Mouse (Mus musculus) lung, postnatal 0 days (tissue): ENCODE results near the gene Gm5725. TPM values are rescaled to one million over a fixed set of nuclear protein-coding genes. Genes with fewer than 3 reads are reported as not detected.
"Not testable (repeated sequence)": the region's sequence is repeated elsewhere in the genome, so short reads cannot be mapped to it uniquely, and the experiment has no call there.

Experiments
- ATAC-seq: fragments of 200-750 bp; cut with Nextera tagmentation; 2 replicates; pipeline ENCODE4 v1.8.0; 2017; ENCODE audit warnings: moderate library complexity
- DNase-seq: peaks from one replicate; pipeline ENCODE4 v3.0.0-alpha.2; 2016; ENCODE audit warnings: low spot score
- H3K27ac ChIP-seq: fragments of 300-500 bp; sonication (generic); 2 replicates; pipeline ENCODE4 v1.5.1; 2014; ENCODE audit warnings: antibody characterized with exemption, mild to moderate bottlenecking, low read length, mixed read lengths
- H3K27me3 ChIP-seq: fragments of 300-500 bp; sonication (generic); replicated peaks from 2 replicates; pipeline ENCODE4 v1.6.1; 2014; ENCODE audit warnings: low read length, mixed read lengths; ENCODE audit not compliant: insufficient read depth
- H3K36me3 ChIP-seq: fragments of 300-500 bp; sonication (generic); 2 replicates; pipeline ENCODE4 v1.6.1; 2014; ENCODE audit warnings: low read length, mixed read lengths; ENCODE audit not compliant: insufficient read depth
- H3K4me1 ChIP-seq: fragments of 300-500 bp; sonication (generic); 2 replicates; pipeline ENCODE4 v1.6.1; 2014; ENCODE audit warnings: antibody characterized with exemption, low read depth, low read length, mixed read lengths; ENCODE audit not compliant: insufficient read depth
- H3K4me2 ChIP-seq: fragments of 300-500 bp; sonication (generic); replicated peaks from 2 replicates; pipeline ENCODE4 v1.6.1; 2014; ENCODE audit warnings: low read depth, mild to moderate bottlenecking, low read length, moderate library complexity, mixed read lengths
- H3K4me3 ChIP-seq: fragments of 300-500 bp; sonication (generic); 2 replicates; pipeline ENCODE4 v1.5.1; 2014; ENCODE audit warnings: low read depth, low read length
- H3K9ac ChIP-seq: fragments of 300-500 bp; sonication (generic); replicated peaks from 2 replicates; pipeline ENCODE4 v1.6.1; 2014; ENCODE audit warnings: low read depth, mild to moderate bottlenecking
- H3K9me3 ChIP-seq: fragments of 300-500 bp; sonication (generic); 2 replicates; pipeline ENCODE4 v1.6.1; 2016; ENCODE audit warnings: low read length, mixed read lengths
- WGBS: fragments of 180-500 bp; shearing (Covaris S2); extraction: QIAGEN DNeasy Blood & Tissue Kit; methylation state at CpG from one replicate; pipeline ENCODE4 v1.1.7; 2014; 5-methylcytosine and 5-hydroxymethylcytosine counted together
- polyA plus RNA-seq: library from polyadenylated mRNA; unstranded; fragments of >200 nt; fragmentation: Nextera tagmentation; extraction: Ambion mirVana; gene quantifications from 2 replicates; pipeline ENCODE4 v1.2.1, GENCODE M21; 2015

Gm5725 gene
- not detected in 2 replicates for polyA plus RNA-seq

DNA sequence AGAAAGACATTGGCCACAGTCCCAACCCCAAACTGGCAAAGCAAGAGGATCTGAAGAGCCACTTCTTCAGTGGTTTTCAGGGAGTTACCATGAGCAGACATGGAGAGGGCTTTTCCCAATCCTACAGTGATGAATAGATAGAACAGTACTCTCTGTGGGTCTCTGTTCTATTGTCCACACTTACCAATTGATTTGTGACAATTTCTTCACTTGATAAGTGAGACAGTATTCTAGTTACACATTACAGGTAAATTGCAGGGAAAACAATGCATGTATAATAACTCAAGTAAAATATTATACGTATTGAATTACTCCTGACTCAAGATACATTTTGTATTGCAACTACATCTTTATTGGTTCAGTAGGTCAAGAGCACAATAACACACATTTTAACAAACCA is at the start of gene Gm5725:
Gene Gm5725 (minus strand): TSS at position 101 of the 400 bp plus-strand sequence.
- H3K36me3 ChIP-seq, H3K4me1 ChIP-seq, DNase-seq, H3K4me2 ChIP-seq, H3K27ac ChIP-seq, H3K27me3 ChIP-seq, H3K4me3 ChIP-seq, H3K9me3 ChIP-seq, ATAC-seq, H3K9ac ChIP-seq: not testable (repeated sequence)
- no CpG with 5 or more reads among the region's 1 CpGs for WGBS

- H3K9me3 ChIP-seq, H3K9ac ChIP-seq, H3K36me3 ChIP-seq, H3K27ac ChIP-seq, H3K27me3 ChIP-seq, ATAC-seq, H3K4me1 ChIP-seq, DNase-seq, H3K4me2 ChIP-seq, H3K4me3 ChIP-seq: not testable (repeated sequence)
- no CpG with 5 or more reads among the region's 1 CpGs for WGBS
Measured at GRCm38 (mm10) chr7:21832051-21832450, 12.0 kb downstream of the Gm5725 start, which contains the start of gene Vmn1r135. Gene Vmn1r135 (plus strand): TSS chr7:21832351.

DNA sequence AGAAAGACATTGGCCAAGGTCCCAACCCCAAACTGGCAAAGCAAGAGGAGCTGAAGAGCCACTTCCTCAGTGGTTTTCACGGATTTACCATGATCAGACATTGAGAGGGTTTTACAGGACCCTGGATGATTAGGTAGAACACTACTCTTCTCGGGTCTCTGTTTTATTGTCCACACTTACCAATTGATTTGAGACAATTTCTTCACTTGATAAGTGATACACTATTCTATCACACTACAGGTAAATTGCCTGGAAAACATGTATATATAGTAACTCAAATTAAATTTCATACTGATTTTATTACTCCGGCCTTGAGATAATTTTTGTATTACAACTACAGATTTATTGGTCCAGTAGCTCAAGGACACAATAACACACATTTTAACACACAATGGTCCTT is 47.4 kb downstream of the Gm5725 start, which contains the start of gene Gm4177:
Gene Gm4177 (minus strand): TSS at position 101 of the 400 bp plus-strand sequence.
- not testable (repeated sequence) for H3K4me1 ChIP-seq, H3K4me2 ChIP-seq
- WGBS, result no CpG with 5 or more reads among the region's 3 CpGs

More for the DNA sequence above, 47.4 kb downstream of the Gm5725 start, which contains the start of gene Gm4177:
- ATAC-seq, H3K9ac ChIP-seq, H3K4me3 ChIP-seq, DNase-seq, H3K27ac ChIP-seq, H3K9me3 ChIP-seq, H3K36me3 ChIP-seq, H3K27me3 ChIP-seq: not testable (repeated sequence)

Other genes starting within 250 kb of the Gm5725 start
- not detected in 2 replicates for gene Vmn1r132, start 230.2 kb downstream of the Gm5725 start, polyA plus RNA-seq
- gene Gm4175, start 82.8 kb downstream of the Gm5725 start, polyA plus RNA-seq, result not detected in 2 replicates
- gene Gm4177, start 47.5 kb downstream of the Gm5725 start, polyA plus RNA-seq, result not detected in 2 replicates
- not detected in 2 replicates for gene Vmn1r135, start 11.9 kb downstream of the Gm5725 start, polyA plus RNA-seq
- not detected in 2 replicates for gene Gm5891, start 77.0 kb upstream of the Gm5725 start, polyA plus RNA-seq
- gene Vmn1r137, start 150.3 kb upstream of the Gm5725 start, polyA plus RNA-seq, result not detected in 2 replicates
- gene Vmn1r138, start 184.6 kb upstream of the Gm5725 start, polyA plus RNA-seq, result not detected in 2 replicates
- gene Gm6176, start 212.0 kb upstream of the Gm5725 start, polyA plus RNA-seq, result not detected in 2 replicates
- not detected in 2 replicates for gene Vmn1r139, start 224.8 kb upstream of the Gm5725 start, polyA plus RNA-seq